Mouse (Mus musculus) testis, adult 2 months (tissue): ENCODE results near the gene Echdc3.

Experiments used
- CTCF ChIP-seq: fragments of 200-500 bp; IDR thresholded peaks from 2 replicates; pipeline ENCODE4 v1.5.1; 2012; ENCODE audit warnings: low read depth, mild to moderate bottlenecking, inconsistent platforms, low read length, moderate library complexity; ENCODE audit not compliant: control insufficient read depth, insufficient read depth, insufficient replicate concordance
- POLR2A ChIP-seq: fragments of 200-500 bp; IDR thresholded peaks from 2 replicates; pipeline ENCODE4 v1.6.1; 2012; ENCODE audit warnings: low read depth, mild to moderate bottlenecking, inconsistent platforms, low read length, moderate library complexity; ENCODE audit not compliant: control insufficient read depth

DNA sequence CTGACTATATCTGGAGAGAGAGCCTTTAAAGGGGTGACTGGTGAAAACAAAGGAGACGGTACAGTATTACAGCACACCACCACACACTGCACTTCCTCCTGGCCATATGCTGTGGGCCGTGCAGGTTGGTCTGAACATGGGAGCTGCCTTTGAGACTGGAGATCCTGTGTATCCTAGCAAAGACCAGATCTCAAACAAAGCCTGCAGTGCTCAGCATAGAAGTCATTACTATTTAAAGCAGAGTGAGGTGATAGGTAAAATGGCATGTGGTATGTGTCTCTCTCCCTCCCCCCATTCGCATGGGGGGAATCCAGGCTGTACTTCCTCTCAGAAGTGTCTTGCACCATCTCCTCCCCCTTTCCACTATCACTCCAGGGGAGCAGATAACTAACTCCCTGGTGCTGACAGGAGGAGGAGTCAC lies 38.3 kb upstream of the Echdc3 start:
- TF ChIP-seq POLR2A (no peak), CTCF (no peak)
